Mouse (Mus musculus) spleen, adult 2 months (tissue): ENCODE measurements around the gene Edil3. TPM values are rescaled to one million over a fixed set of nuclear protein-coding genes. Genes with fewer than 3 reads are reported as not detected.

ENCODE experiments used
- DNase-seq, 2 experiments: peaks; one replicate each; pipeline versions ENCODE4 v3.0.0 to v3.0.0-alpha.2; 2012 to 2021; ENCODE audit warnings: low spot score in 2 of 2, low read depth in 1 of 2
- H3K27ac ChIP-seq: fragments of 200-500 bp; 2 replicates; pipeline ENCODE4 v1.5.1; 2012; ENCODE audit warnings: low read length, inconsistent platforms; ENCODE audit not compliant: insufficient read depth
- H3K27me3 ChIP-seq: fragments of 200-500 bp; 2 replicates; pipeline ENCODE4 v1.6.1; 2012; ENCODE audit warnings: mild to moderate bottlenecking, moderate library complexity, low read length, inconsistent platforms; ENCODE audit not compliant: control insufficient read depth, insufficient read depth
- H3K36me3 ChIP-seq: fragments of 200-500 bp; 2 replicates; pipeline ENCODE4 v1.6.1; 2012; ENCODE audit warnings: mild to moderate bottlenecking, low read length, inconsistent platforms; ENCODE audit not compliant: control insufficient read depth, insufficient read depth
- H3K4me1 ChIP-seq: fragments of 200-500 bp; 2 replicates; pipeline ENCODE4 v1.6.1; 2011; ENCODE audit warnings: inconsistent platforms; ENCODE audit not compliant: control insufficient read depth, insufficient read depth, insufficient read length
- H3K4me3 ChIP-seq: fragments of 200-500 bp; 2 replicates; pipeline ENCODE4 v1.5.1; 2011; ENCODE audit warnings: mild to moderate bottlenecking, inconsistent platforms; ENCODE audit not compliant: insufficient read depth, insufficient read length; ENCODE audit errors: extremely low read depth
- CTCF ChIP-seq: fragments of 200-500 bp; IDR thresholded peaks from 2 replicates; pipeline ENCODE4 v1.5.1; 2011; ENCODE audit warnings: mild to moderate bottlenecking, inconsistent platforms; ENCODE audit not compliant: insufficient read depth, insufficient read length, insufficient replicate concordance; ENCODE audit errors: extremely low read depth
- POLR2A ChIP-seq: fragments of 200-500 bp; IDR thresholded peaks from 2 replicates; pipeline ENCODE4 v1.6.1; 2011; ENCODE audit warnings: low read depth, low read length, inconsistent platforms
- WGBS: fragments of 180-500 bp; shearing (Covaris S2); methylation state at CpG from one replicate; pipeline ENCODE4 v1.1.7; 2018; 5-methylcytosine and 5-hydroxymethylcytosine counted together
- polyA plus RNA-seq: library from polyadenylated mRNA; depleted of rRNA; stranded (reverse); fragments of >200 nt; gene quantifications from 2 replicates; pipeline ENCODE4 v1.2.3, GENCODE M21; 2012; rRNA removed

The Edil3 gene
- 0.02 and 0.04 TPM in 2 replicates for polyA plus RNA-seq

DNA sequence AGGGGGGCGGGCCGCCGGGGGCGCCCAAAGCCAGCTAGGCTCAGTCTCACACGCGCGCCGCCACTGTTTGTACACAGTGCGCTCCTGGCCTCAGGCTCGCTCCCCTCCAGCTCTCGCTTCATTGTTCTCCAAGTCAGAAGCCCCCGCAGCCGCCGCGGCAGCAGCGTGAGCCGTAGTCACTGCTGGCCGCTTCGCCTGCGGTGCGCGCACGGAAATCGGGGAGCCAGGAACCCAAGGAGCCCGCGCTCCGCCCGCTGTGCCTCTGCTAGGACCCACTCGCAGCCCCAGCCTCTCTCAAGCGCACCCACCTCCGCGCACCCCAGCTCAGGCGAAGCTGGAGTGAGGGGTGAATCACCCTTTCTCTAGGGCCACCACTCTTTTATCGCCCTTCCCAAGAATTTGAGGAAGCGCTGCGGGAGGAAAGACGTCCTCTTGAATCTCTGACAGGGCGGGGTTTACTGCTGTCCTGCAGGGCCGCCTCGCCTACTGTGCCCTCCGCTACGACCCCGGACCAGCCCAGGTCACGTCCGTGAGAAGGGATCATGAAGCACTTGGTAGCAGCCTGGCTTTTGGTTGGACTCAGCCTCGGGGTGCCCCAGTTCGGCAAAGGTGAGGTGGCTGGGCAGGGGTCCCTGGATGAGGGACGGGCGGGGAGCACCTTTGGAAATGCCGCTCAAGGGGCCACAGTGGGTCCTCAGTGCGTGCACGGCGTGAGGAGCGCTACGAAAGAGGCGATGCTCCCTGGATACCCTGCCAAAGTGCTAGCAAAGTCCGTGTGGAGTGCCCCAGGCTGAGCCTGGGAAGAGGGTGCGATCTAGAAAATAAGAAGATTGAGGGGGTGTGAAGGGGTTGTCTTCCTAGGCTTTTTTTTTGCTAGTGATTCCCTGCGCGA lies at the start of gene Edil3:
TSS of gene Edil3 (plus strand) at position 33 of the 892 bp plus-strand sequence.
- 3% methylated on average over 58 of the region's 60 CpGs for WGBS
- Histone ChIP-seq H3K36me3 (no peaks in the 10 kb centered on the region), H3K4me3 (peak within 1 kb of the TSS; percentile 33), H3K27me3 (peaks cover 9% of the 10 kb centered on the region), H3K4me1 (no peaks in the 10 kb centered on the region; the same call in 1 of the 2 replicates), H3K27ac (no peak within 1 kb of the TSS)
- no peak for DNase-seq
- no peak for TF ChIP-seq CTCF
- no peak for TF ChIP-seq POLR2A

DNA sequence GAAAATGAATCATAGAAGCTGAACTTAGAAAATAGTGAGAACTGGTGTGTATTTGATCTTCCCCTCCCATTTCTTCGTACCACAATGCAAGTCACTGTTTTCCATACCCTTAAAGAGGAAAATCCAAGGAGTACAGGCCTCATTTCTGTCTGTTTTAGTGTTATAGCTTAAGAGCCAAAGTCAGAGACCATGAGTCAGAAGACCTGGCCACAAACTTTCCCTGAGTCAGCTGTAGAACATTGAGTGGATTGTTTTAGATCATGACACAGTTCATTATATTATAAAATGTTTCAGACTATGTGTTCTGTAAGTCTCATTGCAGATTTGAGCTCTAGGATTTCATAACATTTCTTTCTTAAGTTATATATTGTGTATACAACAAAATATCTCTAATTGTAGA lies 22.1 kb upstream of the Edil3 start:
- 90% methylated on average over 1 of the region's 1 CpGs for WGBS
- DNase-seq = no peak
- Histone ChIP-seq H3K27me3 (no peaks in the 10 kb centered on the region), H3K36me3 (no peaks in the 10 kb centered on the region), H3K4me1 (no peaks in the 10 kb centered on the region), H3K4me3 (no peak overlapping the region), H3K27ac (no peak overlapping the region)
- TF ChIP-seq CTCF (no peak), POLR2A (no peak)

DNA sequence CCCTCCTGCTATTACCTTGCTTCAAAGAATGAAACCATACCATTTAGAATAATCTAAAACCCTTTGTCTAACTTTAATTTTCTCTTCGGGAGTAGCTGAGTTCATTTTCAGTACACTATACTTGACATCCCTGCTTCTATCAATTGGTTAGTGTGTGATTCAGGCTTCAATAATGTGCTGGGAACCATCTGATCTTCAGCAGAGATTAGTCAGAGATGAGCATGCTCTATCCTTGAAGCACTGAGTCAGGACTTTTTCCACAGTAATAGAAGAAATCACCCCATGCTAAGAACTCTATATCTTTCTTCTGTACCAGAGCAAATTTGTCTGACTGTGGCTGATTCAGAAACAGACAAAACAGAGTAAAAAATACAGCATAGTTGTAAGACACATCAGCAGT lies 20.3 kb upstream of the Edil3 start:
- Histone ChIP-seq H3K27ac (no peak overlapping the region), H3K4me1 (no peaks in the 10 kb centered on the region), H3K4me3 (no peak overlapping the region), H3K36me3 (no peaks in the 10 kb centered on the region), H3K27me3 (no peaks in the 10 kb centered on the region)
- DNase-seq = no peak
- TF ChIP-seq POLR2A = no peak
- TF ChIP-seq CTCF = no peak
- WGBS = 92% methylated on average over 1 of the region's 1 CpGs

DNA sequence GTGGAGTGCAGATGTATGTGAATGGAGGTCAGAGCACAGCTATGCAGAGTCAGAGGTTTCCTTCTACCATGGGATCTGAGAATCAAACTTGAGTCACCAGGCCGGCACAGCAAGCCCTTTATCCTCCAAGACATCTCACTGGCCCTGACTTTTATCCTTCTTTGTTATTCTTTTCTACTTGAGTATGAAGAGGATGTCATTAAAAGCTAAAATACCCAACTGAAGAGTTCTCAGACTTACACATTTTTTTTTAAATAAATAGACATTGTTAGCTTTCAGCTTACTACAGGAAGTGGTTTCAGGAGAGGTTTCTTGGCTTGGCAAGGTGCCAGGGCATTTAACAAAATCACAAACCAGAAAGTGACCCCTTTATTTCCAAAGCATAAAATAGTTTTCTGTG lies 15.4 kb upstream of the Edil3 start:
- Histone ChIP-seq H3K4me3 (no peak overlapping the region), H3K27ac (no peak overlapping the region), H3K36me3 (no peaks in the 10 kb centered on the region), H3K27me3 (no peaks in the 10 kb centered on the region), H3K4me1 (no peaks in the 10 kb centered on the region)
- no peak for DNase-seq
- 3% methylated on average over 1 of the region's 1 CpGs for WGBS
- TF ChIP-seq CTCF (no peak), POLR2A (no peak)

DNA sequence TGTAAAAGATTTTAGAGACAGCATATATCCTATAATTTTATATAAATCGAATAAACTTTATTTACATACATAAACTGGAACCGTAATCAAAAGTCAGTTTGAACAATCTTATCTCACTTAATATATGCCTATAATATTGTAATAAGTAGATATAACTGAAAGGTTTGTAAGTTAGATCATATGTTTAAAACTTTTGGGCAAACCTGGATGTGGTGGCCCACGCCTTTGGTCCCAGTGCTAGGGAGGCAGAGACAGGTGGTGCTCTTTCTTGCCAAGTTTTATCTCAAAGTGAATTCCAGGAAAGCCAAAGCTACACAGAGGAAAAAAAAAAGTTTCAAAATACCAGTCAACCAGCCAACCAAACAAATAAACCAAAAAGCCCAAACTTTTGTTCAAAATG lies 15.0 kb upstream of the Edil3 start:
- no peaks in the 10 kb centered on the region for H3K4me1 ChIP-seq
- DNase-seq = no peak
- WGBS = 83% methylated on average over 3 of the region's 3 CpGs
- no peaks in the 10 kb centered on the region for H3K27me3 ChIP-seq
- no peaks in the 10 kb centered on the region for H3K36me3 ChIP-seq
- TF ChIP-seq CTCF = no peak
- no peak for TF ChIP-seq POLR2A
- H3K4me3 ChIP-seq = no peak overlapping the region
- no peak overlapping the region for H3K27ac ChIP-seq

DNA sequence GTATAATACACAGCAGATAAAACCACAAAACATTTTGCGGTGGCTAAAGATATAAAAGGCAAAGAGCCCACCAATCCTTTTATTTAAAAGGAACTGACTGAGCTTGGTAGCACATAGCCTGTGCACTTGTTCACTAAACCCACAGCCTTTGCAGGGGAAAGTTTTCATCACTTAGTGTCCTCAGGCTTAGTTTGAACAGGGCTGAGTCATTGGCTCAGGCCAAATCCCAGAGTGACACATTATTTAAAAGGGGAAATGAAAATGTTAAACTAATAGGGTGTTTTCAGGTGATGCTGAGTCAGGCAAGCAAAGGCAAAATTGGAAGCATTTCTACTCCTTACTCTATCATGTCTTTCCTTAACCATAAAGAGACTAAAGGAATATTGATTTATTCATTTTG lies 11.2 kb upstream of the Edil3 start:
- Histone ChIP-seq H3K27me3 (no peaks in the 10 kb centered on the region), H3K27ac (no peak overlapping the region), H3K4me1 (no peaks in the 10 kb centered on the region), H3K4me3 (no peak overlapping the region), H3K36me3 (no peaks in the 10 kb centered on the region)
- no peak for DNase-seq
- no peak for TF ChIP-seq CTCF
- no peak for TF ChIP-seq POLR2A
- WGBS = 84% methylated on average over 1 of the region's 1 CpGs
